Mouse (Mus musculus): ENCODE results near the gene Krtap5-2. TPM values are rescaled to one million over a fixed set of nuclear protein-coding genes. Genes with fewer than 3 reads are reported as not detected.
A peak's percentile ranks its signal among the peaks of the same experiment; 100 is the strongest.
"Not testable (repeated sequence)": the region's sequence is repeated elsewhere in the genome, so short reads cannot be mapped to it uniquely, and the experiment has no call there.

The Krtap5-2 gene
- not detected for total RNA-seq (2021)

DNA sequence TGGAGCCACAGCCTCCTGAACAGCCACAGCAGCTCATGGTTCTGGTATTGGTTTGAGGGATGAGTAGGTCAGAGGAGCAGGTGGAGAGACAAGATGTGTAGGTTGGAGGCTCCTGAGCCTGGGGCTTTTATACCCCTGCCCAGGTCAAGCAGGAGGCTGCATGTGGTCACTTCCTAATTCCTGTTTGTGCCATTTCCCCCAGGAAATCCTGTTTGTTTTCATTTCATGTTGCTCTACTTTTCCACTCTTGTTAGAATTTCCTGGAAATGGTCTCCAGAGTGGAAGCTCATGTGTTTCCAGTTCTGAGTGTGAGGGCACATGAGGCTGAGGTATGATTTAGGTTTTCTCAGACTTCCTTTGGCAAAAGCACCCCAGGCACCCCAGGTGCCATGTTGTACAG, at the start of gene Krtap5-2:
Krtap5-2 (minus strand) TSS at position 101 of the 400 bp plus-strand sequence.
- intact Hi-C loops (cut with DNase I); DNase-seq: not testable (repeated sequence)

DNA sequence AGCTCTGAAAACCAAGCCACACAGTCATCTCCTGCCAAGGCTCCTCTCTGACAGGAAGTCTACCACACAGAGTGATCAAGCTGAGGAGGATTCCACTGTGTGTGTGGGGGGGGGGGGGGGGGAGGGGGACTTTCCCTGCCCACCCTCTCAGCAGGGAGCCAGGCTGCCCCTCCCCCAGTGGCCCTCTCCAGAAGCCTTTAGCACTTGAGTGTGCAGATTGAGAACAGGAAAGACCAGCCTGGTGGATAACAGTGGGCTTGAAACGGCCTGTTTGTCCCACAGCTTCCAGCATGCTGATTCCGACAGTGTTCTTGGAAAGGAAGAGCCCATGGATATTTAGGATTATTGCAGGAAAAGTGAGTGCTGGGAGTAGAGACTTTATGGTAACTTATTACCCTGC, 48.7 kb upstream of the Krtap5-2 start:
- intact Hi-C loops (cut with DNase I) = no loop called here
- peak; percentile 8 for DNase-seq

GRCm38 (mm10) chr7:142212136-142212535, 36.3 kb upstream of the Krtap5-2 start:
- intact Hi-C loops (cut with DNase I); DNase-seq: not testable (repeated sequence)

GRCm38 (mm10) chr7:142211559-142211958, 35.8 kb upstream of the Krtap5-2 start, which contains the start of gene Gm7579:
Gm7579 (plus strand) TSS chr7:142211859.
- intact Hi-C loops (cut with DNase I) = no loop called here
- no peak for DNase-seq

GRCm38 (mm10) chr7:142206891-142207290, 31.1 kb upstream of the Krtap5-2 start:
- intact Hi-C loops (cut with DNase I); DNase-seq: not testable (repeated sequence)

GRCm38 (mm10) chr7:142205488-142205887, 29.7 kb upstream of the Krtap5-2 start:
- no peak for DNase-seq

DNA sequence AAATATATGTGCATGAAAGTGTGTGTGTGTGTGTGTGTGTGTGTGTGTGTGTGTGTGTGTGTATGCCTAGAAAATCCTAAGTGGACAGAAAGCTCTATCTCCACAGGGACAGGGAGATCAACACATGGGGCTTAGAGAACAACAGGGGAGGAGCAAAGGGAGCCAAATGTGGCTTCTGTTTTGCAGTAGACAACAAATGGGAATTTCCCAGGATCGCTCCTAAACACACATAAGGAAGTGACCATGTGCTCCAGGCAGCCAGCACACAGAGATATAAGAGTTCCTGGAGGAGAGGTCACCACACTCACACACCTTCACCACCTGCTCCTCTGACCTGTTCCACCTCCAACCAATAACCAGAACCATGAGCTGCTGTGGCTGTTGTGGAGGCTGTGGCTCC, 25.3 kb upstream of the Krtap5-2 start, which contains the start of gene Krtap5-3:
Krtap5-3 (plus strand) TSS at position 301 of the 400 bp plus-strand sequence.
- intact Hi-C loops (cut with DNase I) = no loop called here
- DNase-seq = no peak

More at GRCm38 (mm10) chr7:142205488-142205887, 29.7 kb upstream of the Krtap5-2 start:
- intact Hi-C loops (cut with DNase I) = no loop called here

DNA sequence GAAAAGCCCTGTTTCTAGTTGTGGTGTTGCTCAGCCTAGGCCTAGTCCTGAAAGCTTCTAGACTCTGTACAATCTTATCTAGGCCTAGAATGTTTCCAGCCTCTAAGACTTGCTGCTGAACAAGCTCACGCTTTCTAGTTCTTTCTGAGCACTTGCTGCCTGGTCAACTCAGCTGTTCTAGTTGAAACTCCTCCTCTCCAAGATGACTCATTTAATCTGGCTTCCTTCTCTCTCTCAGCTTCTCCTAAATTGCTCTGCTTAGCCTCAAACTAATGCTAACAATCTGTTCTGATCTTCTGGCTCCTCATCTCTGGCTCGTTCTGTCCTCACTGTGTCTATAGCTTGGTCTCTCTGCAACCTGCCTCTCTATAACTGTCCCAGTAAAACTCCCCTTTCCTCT, 22.9 kb upstream of the Krtap5-2 start:
- intact Hi-C loops (cut with DNase I) = no loop called here
- no peak for DNase-seq

DNA sequence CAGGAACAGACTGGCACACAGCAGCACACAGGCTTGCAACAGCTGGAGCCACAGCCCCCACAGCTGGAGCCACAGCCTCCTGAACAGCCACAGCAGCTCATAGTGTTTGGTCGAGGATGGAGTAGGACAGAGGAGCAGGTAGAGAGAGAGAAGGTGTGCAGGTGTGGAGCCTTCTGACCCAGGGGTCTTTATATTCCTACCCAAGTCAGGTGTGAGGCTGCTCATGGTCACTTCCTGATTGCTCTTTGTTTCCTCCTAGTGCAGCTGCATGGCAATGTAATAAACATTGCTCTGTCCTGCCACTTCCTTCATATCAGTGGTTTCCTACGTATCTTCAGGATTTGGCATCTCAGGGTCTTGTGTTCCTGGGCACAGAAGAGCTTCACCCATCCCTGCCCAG, 14.5 kb upstream of the Krtap5-2 start, which contains the start of gene Gm10153:
Gm10153 (minus strand) TSS at position 101 of the 400 bp plus-strand sequence.
- DNase-seq = no peak
- intact Hi-C loops (cut with DNase I) = no loop called here

- intact Hi-C loops (cut with DNase I) = no loop called here
Observed at GRCm38 (mm10) chr7:142188156-142188555, 12.4 kb upstream of the Krtap5-2 start.

DNA sequence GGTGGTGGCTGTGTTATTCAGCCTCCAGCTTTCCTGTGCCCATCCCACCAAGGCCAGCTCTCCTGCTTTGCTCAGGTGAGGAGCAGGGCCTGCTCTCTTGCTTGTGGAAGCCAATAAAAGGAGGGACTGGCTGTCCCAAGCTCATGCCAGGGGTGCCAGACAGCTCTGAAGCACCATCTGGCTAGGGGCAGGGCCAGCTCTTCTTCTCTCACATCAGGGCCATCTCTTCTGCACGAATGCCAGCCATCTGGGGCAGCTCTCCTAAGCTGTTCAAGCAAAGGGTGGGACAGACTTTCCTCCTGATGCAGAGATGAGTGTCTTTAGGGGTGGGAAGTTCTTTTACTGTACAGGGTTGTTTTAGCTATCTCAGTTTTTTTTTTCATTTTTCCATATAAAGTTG, 5.2 kb upstream of the Krtap5-2 start:
- DNase-seq = peak; percentile 78
- intact Hi-C loops (cut with DNase I) = no loop called here

More at GRCm38 (mm10) chr7:142188156-142188555, 12.4 kb upstream of the Krtap5-2 start:
- DNase-seq = peak; percentile 31

DNA sequence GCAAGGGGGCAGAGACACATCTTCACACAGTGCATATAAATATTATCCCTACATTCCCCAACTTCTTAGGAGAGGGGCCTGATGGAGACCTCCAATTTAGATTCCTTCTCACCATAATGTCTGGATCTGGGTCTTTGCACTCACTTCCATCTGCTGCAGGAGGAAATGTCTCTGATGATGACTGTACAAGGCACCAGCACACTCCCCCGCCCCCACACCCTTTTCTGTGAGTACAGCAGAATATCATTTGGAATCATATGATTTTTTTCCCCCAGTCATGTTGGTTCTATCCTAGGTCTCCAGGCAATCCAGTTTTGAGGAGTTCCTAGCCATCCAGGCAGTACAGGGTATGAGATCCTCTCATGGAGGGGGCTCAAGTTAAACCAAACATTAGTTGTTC, 2.9 kb upstream of the Krtap5-2 start:
- intact Hi-C loops (cut with DNase I) = no loop called here
- DNase-seq = no peak

DNA sequence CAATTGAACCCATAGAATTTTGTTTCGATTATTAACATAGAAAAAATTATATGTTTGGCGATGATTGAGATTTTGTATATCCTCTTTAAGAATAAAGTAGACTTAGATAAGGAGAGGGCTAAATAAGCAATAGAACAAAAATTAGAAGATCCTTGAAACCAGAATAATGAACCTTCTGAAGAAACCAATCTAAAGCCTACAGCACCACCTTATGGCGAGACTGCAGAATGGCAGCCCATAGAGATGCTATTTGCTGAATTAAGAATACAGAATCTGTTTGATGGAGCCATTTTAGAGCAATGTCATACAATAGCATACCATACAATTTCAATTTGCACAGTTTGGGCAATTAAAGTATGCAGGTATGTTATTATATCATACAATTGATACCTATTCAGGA, 6.0 kb downstream of the Krtap5-2 start:
- intact Hi-C loops (cut with DNase I) = no loop called here
- DNase-seq = no peak

DNA sequence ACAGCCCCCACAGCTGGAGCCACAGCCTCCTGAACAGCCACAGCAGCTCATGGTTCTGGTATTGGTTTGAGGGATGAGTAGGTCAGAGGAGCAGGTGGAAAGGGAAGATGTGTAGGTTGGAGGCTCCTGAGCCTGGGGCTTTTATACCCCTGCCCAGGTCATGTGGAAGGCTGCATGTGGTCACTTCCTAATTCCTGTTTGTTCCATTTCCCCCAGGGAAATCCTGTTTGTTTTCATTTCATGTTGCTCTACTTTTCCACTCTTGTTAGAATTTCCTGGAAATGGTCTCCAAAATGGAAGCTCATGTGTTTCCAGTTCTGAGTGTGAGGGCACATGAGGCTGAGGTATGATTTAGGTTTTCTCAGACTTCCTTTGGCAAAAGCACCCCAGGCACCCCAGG, 10.2 kb downstream of the Krtap5-2 start, which contains the start of gene Gm4553:
Gm4553 (minus strand) TSS at position 101 of the 400 bp plus-strand sequence.
- intact Hi-C loops (cut with DNase I); DNase-seq: not testable (repeated sequence)

GRCm38 (mm10) chr7:142159366-142159765, 16.4 kb downstream of the Krtap5-2 start:
- intact Hi-C loops (cut with DNase I) = no loop called here

GRCm38 (mm10) chr7:142157013-142157412, 18.8 kb downstream of the Krtap5-2 start, which contains the start of gene Gm29735:
Gm29735 (minus strand) TSS chr7:142157113.
- DNase-seq; intact Hi-C loops (cut with DNase I): not testable (repeated sequence)

More at GRCm38 (mm10) chr7:142159366-142159765, 16.4 kb downstream of the Krtap5-2 start:
- no peak for DNase-seq

DNA sequence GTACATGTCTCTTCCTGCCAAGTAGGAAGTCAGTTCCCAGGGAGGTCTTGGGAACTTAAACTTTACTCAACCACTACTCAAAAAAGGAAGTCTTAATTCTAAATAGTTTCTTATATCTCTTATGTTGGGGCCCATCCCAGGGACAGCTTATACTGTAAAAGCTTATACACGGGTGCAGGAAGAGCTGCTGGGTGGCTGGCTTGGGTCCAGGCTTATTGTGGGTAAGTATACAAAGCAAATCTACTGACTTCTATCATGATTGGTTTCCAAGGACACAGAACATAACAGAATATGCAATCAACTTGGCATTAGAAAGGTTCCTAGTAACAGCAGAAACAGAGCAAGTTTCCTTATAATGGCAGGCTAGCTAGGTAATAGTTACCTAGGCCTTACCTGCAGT, 20.5 kb downstream of the Krtap5-2 start:
- intact Hi-C loops (cut with DNase I) = no loop called here
- DNase-seq = no peak

DNA sequence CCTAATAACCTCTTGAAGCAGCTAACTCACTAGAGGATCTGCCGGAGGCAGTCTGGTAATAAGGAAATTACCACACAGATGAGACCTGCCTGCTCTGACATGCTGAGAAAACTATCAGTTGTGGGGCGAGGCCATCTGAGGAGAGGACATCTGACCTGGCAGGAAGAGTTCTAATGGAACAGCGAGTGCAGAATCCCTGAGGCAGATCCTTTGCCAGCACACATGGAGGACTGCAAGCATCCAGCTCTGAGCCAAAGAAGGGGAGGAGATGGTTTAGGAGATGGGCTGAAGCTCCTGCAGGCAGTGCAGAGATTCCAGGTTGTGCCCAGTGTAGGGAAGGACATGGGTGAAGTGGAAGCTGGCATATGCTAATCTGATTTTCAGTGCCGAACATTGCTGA, 23.6 kb downstream of the Krtap5-2 start:
- no peak for DNase-seq
- intact Hi-C loops (cut with DNase I) = no loop called here

- DNase-seq = no peak
- intact Hi-C loops (cut with DNase I) = loop anchor here (10.0 kb wide), 1 partner anchor 96 kb away; the partner anchor contains the start of gene Gm40460
Observed at GRCm38 (mm10) chr7:142148633-142149032, 27.2 kb downstream of the Krtap5-2 start.

DNA sequence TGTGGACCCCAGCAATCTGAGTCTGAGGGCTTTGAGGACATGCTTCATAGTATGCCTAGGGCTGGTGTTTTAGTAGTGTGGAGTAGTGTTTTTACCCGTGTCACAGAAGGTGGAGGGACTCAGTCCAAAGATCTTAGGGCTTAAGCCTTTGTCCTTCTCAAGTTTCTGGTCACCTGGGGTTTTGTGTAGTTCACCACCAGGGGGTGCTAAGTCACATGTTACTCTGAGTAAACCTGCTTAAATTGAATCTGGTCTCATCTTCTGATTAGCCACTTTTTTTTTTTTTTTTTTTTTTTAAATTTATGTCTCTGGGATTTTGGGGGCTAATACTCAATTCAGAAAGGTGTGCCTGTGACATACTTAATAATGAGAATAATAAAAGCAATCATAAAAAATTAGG, 29.8 kb downstream of the Krtap5-2 start:
- intact Hi-C loops (cut with DNase I) = loop anchor here (10.0 kb wide), 1 partner anchor 99 kb away; the partner anchor contains the start of gene Gm40460
- peak; percentile 56 for DNase-seq

DNA sequence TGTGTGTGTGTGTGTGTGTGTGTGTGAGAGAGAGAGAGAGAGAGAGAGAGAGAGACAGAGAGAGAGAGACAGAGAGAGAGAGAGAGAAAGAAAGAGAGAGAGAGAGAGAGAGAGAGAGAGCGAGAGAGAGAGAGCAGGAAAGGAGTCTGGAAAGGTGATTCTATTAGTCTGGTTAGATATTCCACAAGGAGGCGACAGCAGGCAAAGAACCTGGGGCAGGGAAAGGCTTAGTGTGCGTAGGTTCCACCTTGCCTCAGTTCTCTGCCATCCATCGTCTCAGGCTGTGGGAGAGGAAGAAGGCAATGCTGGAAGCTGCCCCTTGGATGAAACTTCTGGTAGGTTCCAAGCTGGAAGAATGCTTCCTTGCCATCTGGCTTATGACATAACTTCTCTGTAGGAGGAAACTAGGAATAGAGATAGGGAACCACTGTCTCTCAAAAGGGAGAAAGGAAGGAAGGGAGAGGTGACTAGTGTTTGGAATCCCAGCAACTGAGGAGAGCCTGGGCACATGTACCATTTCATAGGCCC, 30.3 kb downstream of the Krtap5-2 start:
- no peak for DNase-seq
- intact Hi-C loops (cut with DNase I) = loop anchor here (10.0 kb wide), 1 partner anchor 99 kb away; the partner anchor contains the start of gene Gm40460

- DNase-seq = no peak
- intact Hi-C loops (cut with DNase I) = loop anchor here (10.0 kb wide), 1 partner anchor 100 kb away; the partner anchor contains the start of gene Gm40460
Observed at GRCm38 (mm10) chr7:142144507-142144906, 31.3 kb downstream of the Krtap5-2 start, which contains the start of gene Gm45337. Gm45337 (minus strand) TSS chr7:142144607.

Data from left cerebral cortex, postnatal 4 days (tissue).